Mouse (Mus musculus): ENCODE measurements around the gene Galnt10. TPM values are rescaled to one million over a fixed set of nuclear protein-coding genes. Genes with fewer than 3 reads are reported as not detected.

The Galnt10 gene
- total and polyA plus RNA-seq, 3 experiments, result 0.07 to 0.85 TPM; not detected in 1

DNA sequence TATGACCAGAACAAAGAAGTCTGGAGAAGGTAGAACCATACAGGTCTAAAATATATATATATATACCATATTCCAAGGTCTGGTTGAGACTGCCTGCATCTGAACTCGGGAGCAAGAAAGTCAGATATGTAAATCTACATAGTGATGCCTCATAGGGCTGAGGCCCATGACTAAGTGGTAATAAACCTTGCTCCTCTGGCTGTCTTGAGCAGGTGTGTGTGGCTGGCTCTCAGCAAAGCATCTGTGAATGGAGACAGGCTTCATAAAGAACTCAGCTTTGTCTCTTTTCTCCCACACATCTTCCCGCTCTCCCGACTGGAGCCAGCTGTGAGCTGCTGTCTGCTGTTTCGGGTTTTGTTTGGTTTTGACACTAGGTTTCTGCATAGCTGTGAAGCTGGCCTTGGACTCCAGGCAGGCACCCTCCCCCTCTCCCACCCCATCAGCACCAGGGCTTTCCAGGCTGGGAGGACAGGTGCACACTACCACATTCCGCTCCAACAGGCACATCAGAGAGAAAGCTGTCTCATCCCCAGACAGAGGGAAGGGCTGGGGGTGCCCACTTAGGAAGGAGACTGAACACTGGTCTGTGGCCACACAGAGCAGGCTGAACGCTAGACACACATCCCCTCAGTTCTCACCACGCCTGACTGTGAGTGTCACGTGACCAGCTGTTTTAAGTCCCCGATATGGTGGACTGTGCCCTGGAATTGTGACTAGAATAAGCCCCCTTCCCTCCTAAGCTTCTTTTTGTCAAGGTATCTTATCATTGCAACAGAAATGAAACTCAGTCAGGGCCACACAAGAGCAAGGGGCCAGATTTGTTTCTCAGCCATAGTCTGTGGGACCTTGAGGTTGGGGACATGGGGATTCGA lies 87.4 kb downstream of the Galnt10 start:
- peaks cover 0 to 9% of the 10 kb centered on the region in 2 experiments; a peak in 2 of 4 replicates for H3K4me1 ChIP-seq (ENCODE audit: control insufficient read depth in 1 of 2, insufficient read depth in 2 of 2)
- no peaks in the 10 kb centered on the region for H3K79me2 ChIP-seq (replicated peaks; ENCODE audit: control insufficient read depth, extremely low read depth, insufficient read depth, poor library complexity, severe bottlenecking)
- H3K9ac ChIP-seq (ENCODE audit: insufficient read depth, low read depth), result no peak overlapping the region
- no peak for DNase-seq (ENCODE audit: extremely low read depth)
- dilution Hi-C loops (cut with MboI; ENCODE audit: extremely low pct_ligation_motif_present, extremely low pct_unique_long_range_greater_than_20kb, low sequenced_read_pairs) (no loop called here), in situ Hi-C loops (cut with MboI; ENCODE audit: low pct_ligation_motif_present, low pct_unique_long_range_greater_than_20kb, low sequenced_read_pairs) (no loop called here)
- H3K9me3 ChIP-seq (replicated peaks; ENCODE audit: low read length), result peaks cover 4% of the 10 kb centered on the region
- no peaks in the 10 kb centered on the region for H3K36me3 ChIP-seq (replicated peaks in 1 of 2; ENCODE audit: control insufficient read depth in 1 of 2, insufficient read depth in 1 of 2, low read length in 1 of 2)
- no peak overlapping the region for H3K4me2 ChIP-seq (ENCODE audit: insufficient read depth, low read depth, poor library complexity, severe bottlenecking)
- TF ChIP-seq ZKSCAN1 (IDR thresholded peaks at IDR 0.05; ENCODE audit: borderline replicate concordance, low read depth, low read length) (no peak), USF1 (IDR thresholded peaks at IDR 0.05; ENCODE audit: low read depth, low read length) (peak; percentile 71), POLR2AphosphoS2 (IDR thresholded peaks at IDR 0.05; ENCODE audit: low read depth, low read length) (no peak), USF2 (conservative IDR thresholded peaks at IDR 0.05; ENCODE audit: low read depth, low read length) (peak; percentile 65), BHLHE40 (IDR thresholded peaks at IDR 0.05; ENCODE audit: low read depth, low read length) (peak; percentile 59)
- H3K27ac ChIP-seq (ENCODE audit: insufficient read depth, low read depth), result no peak overlapping the region
- no peak overlapping the region for H3K4me3 ChIP-seq (replicated peaks in 1 of 3; ENCODE audit: low read depth in 2 of 3, low read length in 2 of 3, poor library complexity in 1 of 3)
- peaks cover 87% of the 10 kb centered on the region for H3K27me3 ChIP-seq (replicated peaks)

DNA sequence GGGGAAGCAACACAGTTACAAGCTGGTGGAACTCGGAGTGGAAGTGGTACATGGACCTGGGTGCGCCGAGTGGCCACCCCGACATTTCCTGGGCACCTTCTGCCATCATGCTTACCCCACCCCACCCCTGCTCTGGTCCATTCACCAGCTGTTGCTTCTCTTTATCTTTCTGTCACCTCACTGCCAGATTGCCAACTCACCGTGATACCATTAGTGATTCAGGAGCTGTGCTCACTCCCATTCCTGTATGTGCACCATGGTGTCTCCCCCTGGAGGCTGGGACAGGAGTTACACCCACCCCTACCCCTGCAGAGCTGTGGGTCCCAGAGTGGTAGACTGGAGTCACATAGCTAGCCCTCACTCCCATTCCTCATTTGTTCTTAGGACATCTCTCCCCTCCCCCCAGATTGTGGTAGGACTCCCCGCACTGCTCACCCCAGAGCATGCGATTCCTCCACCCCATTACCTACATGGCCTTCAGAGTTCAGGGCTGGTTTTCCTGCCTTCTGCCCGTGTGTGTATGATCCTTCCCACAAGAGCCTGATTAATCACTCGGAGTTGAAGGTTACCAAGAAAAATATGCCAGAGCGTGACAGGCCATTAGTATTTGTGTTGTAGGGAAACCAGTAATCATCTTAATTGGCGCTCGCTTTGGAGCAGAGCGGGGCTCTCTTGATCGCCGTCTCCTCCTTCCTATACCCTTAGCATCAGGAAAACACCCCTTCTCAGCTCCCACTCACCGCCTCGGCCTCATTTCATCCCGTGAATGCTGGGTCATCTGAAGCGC lies 102.2 kb downstream of the Galnt10 start:
- Histone ChIP-seq H3K4me2 (ENCODE audit: insufficient read depth, low read depth, poor library complexity, severe bottlenecking) (no peak overlapping the region), H3K27me3 (replicated peaks) (peaks cover 93% of the 10 kb centered on the region), H3K9me3 (replicated peaks; ENCODE audit: low read length) (peaks cover 11% of the 10 kb centered on the region), H3K36me3 (replicated peaks in 1 of 2; ENCODE audit: control insufficient read depth in 1 of 2, insufficient read depth in 1 of 2, low read length in 1 of 2) (no peaks in the 10 kb centered on the region), H3K9ac (ENCODE audit: insufficient read depth, low read depth) (no peak overlapping the region), H3K4me1 (ENCODE audit: control insufficient read depth in 1 of 2, insufficient read depth in 2 of 2) (no peaks in the 10 kb centered on the region), H3K4me3 (replicated peaks in 1 of 3; ENCODE audit: low read depth in 2 of 3, low read length in 2 of 3, poor library complexity in 1 of 3) (no peak overlapping the region), H3K79me2 (replicated peaks; ENCODE audit: control insufficient read depth, extremely low read depth, insufficient read depth, poor library complexity, severe bottlenecking) (no peaks in the 10 kb centered on the region), H3K27ac (ENCODE audit: insufficient read depth, low read depth) (no peak overlapping the region)
- peak; percentile 34 for DNase-seq (ENCODE audit: extremely low read depth)
- in situ Hi-C loops (cut with MboI; ENCODE audit: low pct_ligation_motif_present, low pct_unique_long_range_greater_than_20kb, low sequenced_read_pairs) (no loop called here), dilution Hi-C loops (cut with MboI; ENCODE audit: extremely low pct_ligation_motif_present, extremely low pct_unique_long_range_greater_than_20kb, low sequenced_read_pairs) (no loop called here)
- TF ChIP-seq SMC3 (IDR thresholded peaks at IDR 0.05; ENCODE audit: low read depth, low read length) (peak; percentile 64), UBTF (IDR thresholded peaks at IDR 0.05; ENCODE audit: low read depth, low read length) (no peak), EP300 (IDR thresholded peaks at IDR 0.05; ENCODE audit: low read length) (no peak), ZMIZ1 (IDR thresholded peaks at IDR 0.05; ENCODE audit: low read depth, low read length) (no peak), CTCF (conservative IDR thresholded peaks at IDR 0.05 in 1 of 2, IDR thresholded peaks at IDR 0.05 in 1 of 2; ENCODE audit: low read depth in 2 of 2, low read length in 2 of 2) (peak; percentile 69 to 83), MXI1 (IDR thresholded peaks at IDR 0.05; ENCODE audit: low read depth, low read length) (no peak), NELFE (IDR thresholded peaks at IDR 0.05; ENCODE audit: low read depth, low read length) (no peak), CHD2 (IDR thresholded peaks at IDR 0.05; ENCODE audit: low read length) (no peak), GABPA (IDR thresholded peaks at IDR 0.05; ENCODE audit: insufficient replicate concordance, low read depth, low read length) (no peak), RAD21 (IDR thresholded peaks at IDR 0.05; ENCODE audit: low read depth, low read length) (peak; percentile 35), PAX5 (IDR thresholded peaks at IDR 0.05; ENCODE audit: low read length) (no peak), MEF2A (IDR thresholded peaks at IDR 0.05; ENCODE audit: borderline replicate concordance, low read depth, low read length) (no peak), HCFC1 (IDR thresholded peaks at IDR 0.05; ENCODE audit: low read depth, low read length) (no peak), ZKSCAN1 (IDR thresholded peaks at IDR 0.05; ENCODE audit: borderline replicate concordance, low read depth, low read length) (no peak), ETS1 (conservative IDR thresholded peaks at IDR 0.05; ENCODE audit: low read depth, low read length) (no peak), TBP (conservative IDR thresholded peaks at IDR 0.05; ENCODE audit: low read depth, low read length) (no peak), KAT2A (IDR thresholded peaks at IDR 0.05; ENCODE audit: insufficient replicate concordance, low read length) (no peak), ZNF384 (IDR thresholded peaks at IDR 0.05; ENCODE audit: low read depth, low read length) (no peak), IRF4 (IDR thresholded peaks at IDR 0.05; ENCODE audit: low read depth, low read length) (no peak), RCOR1 (conservative IDR thresholded peaks at IDR 0.05; ENCODE audit: low read depth, low read length) (no peak)
